Mouse (Mus musculus) testis, postnatal 14 days (tissue): ENCODE measurements around the gene Rapgef2.

Experiments used
- DNase-seq: peaks from one replicate; pipeline ENCODE4 v3.0.0; 2021; ENCODE audit warnings: low spot score

Gene Rapgef2

GRCm38 (mm10) chr3:79286376-79287107 lies at the start of gene Rapgef2:
Gene Rapgef2 (minus strand): TSS chr3:79286517.
- peak; percentile 55 for DNase-seq

- no peak for DNase-seq
Observed at GRCm38 (mm10) chr3:79333643-79334200, 47.4 kb upstream of the Rapgef2 start.

GRCm38 (mm10) chr3:79333051-79333450 lies 46.7 kb upstream of the Rapgef2 start:
- no peak for DNase-seq

- no peak for DNase-seq
Observed at GRCm38 (mm10) chr3:79329691-79330315, 43.5 kb upstream of the Rapgef2 start.

- no peak for DNase-seq
Observed at GRCm38 (mm10) chr3:79324697-79325526, 38.6 kb upstream of the Rapgef2 start.

- DNase-seq, result no peak
Observed at GRCm38 (mm10) chr3:79314006-79314698, 27.8 kb upstream of the Rapgef2 start.

- DNase-seq, result no peak
Observed at GRCm38 (mm10) chr3:79311895-79312294, 25.6 kb upstream of the Rapgef2 start.

GRCm38 (mm10) chr3:79310184-79310583 lies 23.9 kb upstream of the Rapgef2 start:
- DNase-seq, result no peak

- DNase-seq, result no peak
Observed at GRCm38 (mm10) chr3:79308605-79309004, 22.3 kb upstream of the Rapgef2 start.

- peak; percentile 67 for DNase-seq
Observed at GRCm38 (mm10) chr3:79299401-79299800, 13.1 kb upstream of the Rapgef2 start.

- no peak for DNase-seq
Observed at GRCm38 (mm10) chr3:79297281-79297680, 11.0 kb upstream of the Rapgef2 start.

- no peak for DNase-seq
Observed at GRCm38 (mm10) chr3:79296586-79296985, 10.3 kb upstream of the Rapgef2 start.

- DNase-seq, result no peak
Observed at GRCm38 (mm10) chr3:79296049-79296448, 9.7 kb upstream of the Rapgef2 start.

GRCm38 (mm10) chr3:79294701-79295100 lies 8.4 kb upstream of the Rapgef2 start:
- no peak for DNase-seq

GRCm38 (mm10) chr3:79293023-79293422 lies 6.7 kb upstream of the Rapgef2 start:
- DNase-seq, result no peak

- no peak for DNase-seq
Observed at GRCm38 (mm10) chr3:79289050-79289449, 2.7 kb upstream of the Rapgef2 start.

GRCm38 (mm10) chr3:79287699-79288458 lies 1.6 kb upstream of the Rapgef2 start:
- DNase-seq, result no peak

GRCm38 (mm10) chr3:79287108-79287576 lies 825 bp upstream of the Rapgef2 start:
- peak; percentile 91 for DNase-seq

- DNase-seq, result no peak
Observed at GRCm38 (mm10) chr3:79286031-79286375, 314 bp downstream of the Rapgef2 start.

- no peak for DNase-seq
Observed at GRCm38 (mm10) chr3:79285097-79285675, 1.1 kb downstream of the Rapgef2 start.

- DNase-seq, result no peak
Observed at GRCm38 (mm10) chr3:79283976-79284375, 2.3 kb downstream of the Rapgef2 start.
